Mouse (Mus musculus): ENCODE data around the gene Lamtor5. TPM values are rescaled to one million over a fixed set of nuclear protein-coding genes. Genes with fewer than 3 reads are reported as not detected.

The Lamtor5 gene
- total and polyA plus RNA-seq, 2 experiments, result 48.9 to 52.1 TPM

DNA sequence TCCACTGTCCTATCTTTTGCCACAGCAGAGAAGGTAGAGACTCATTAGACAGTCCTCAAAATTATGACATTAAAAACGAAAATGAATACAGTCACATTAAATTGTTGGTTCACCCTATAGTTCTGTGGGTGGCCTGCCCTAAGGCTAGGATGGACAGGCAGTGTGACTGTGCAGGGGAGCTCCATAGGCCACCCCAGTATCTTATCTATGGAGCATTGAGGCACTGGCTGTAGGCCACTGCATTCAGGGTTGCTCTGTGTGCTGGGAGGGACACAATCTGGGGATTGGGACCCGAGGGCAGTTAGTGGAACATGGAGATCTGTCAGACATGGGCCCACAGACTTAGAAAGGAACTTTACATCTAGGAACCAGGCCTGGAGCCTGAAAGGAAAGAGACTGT lies 44.7 kb upstream of the Lamtor5 start:
- no peak overlapping the region for H3K27ac ChIP-seq (replicated peaks; ENCODE audit: insufficient read depth, low read depth, low read length)
- H3K36me3 ChIP-seq (ENCODE audit: control insufficient read depth, insufficient read depth, low read length), result no peaks in the 10 kb centered on the region
- H3K4me3 ChIP-seq (ENCODE audit: insufficient read depth, low read depth, low read length), result no peak overlapping the region
- H3K79me2 ChIP-seq (ENCODE audit: control insufficient read depth, insufficient read depth, low read length), result no peaks in the 10 kb centered on the region
- 31% methylated on average over 2 of the region's 2 CpGs for WGBS
- H3K4me1 ChIP-seq (ENCODE audit: control insufficient read depth, insufficient read depth, low read length), result peaks cover 39% of the 10 kb centered on the region
- H3K27me3 ChIP-seq (ENCODE audit: control insufficient read depth, insufficient read depth, low read length), result no peaks in the 10 kb centered on the region
- no peak for DNase-seq (ENCODE audit: extremely low read depth, low read depth, low spot score)
- no peak overlapping the region for H3K9ac ChIP-seq (ENCODE audit: low read depth, low read length)
- TF ChIP-seq CTCF (IDR thresholded peaks at IDR 0.05; ENCODE audit: low read depth, low read length) (no peak), POLR2A (IDR thresholded peaks at IDR 0.05; ENCODE audit: extremely low read depth, insufficient read depth, low read length) (no peak)

DNA sequence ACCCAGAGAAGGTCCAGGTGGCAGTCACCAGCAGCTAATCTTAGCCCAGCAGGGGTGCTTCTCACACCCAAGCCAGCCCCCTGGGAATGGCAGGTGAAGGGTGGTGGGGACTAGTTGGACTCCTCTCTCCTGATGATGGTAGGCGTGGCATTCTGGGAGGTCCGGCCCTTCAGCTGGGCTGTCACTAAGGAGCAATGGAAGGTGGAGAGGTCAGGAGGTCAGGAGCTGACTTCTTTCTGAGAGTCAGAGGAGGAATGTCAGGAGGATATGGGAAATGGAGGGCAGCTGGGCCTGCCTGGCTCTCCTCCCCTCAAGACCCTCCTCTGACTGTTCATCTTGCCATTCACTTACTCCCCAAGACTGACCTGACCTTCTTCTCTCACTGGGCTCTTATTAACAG lies 40.6 kb upstream of the Lamtor5 start:
- WGBS, result 47% methylated on average over 2 of the region's 2 CpGs
- H3K79me2 ChIP-seq (ENCODE audit: control insufficient read depth, insufficient read depth, low read length), result no peaks in the 10 kb centered on the region
- TF ChIP-seq CTCF (IDR thresholded peaks at IDR 0.05; ENCODE audit: low read depth, low read length) (no peak), POLR2A (IDR thresholded peaks at IDR 0.05; ENCODE audit: extremely low read depth, insufficient read depth, low read length) (no peak)
- H3K27ac ChIP-seq (replicated peaks; ENCODE audit: insufficient read depth, low read depth, low read length), result peak overlapping the region; percentile 26; the same call in 1 of the 2 replicates
- no peaks in the 10 kb centered on the region for H3K27me3 ChIP-seq (ENCODE audit: control insufficient read depth, insufficient read depth, low read length)
- H3K36me3 ChIP-seq (ENCODE audit: control insufficient read depth, insufficient read depth, low read length), result no peaks in the 10 kb centered on the region
- no peak overlapping the region for H3K4me3 ChIP-seq (ENCODE audit: insufficient read depth, low read depth, low read length)
- H3K4me1 ChIP-seq (ENCODE audit: control insufficient read depth, insufficient read depth, low read length), result peaks cover 24% of the 10 kb centered on the region
- H3K9ac ChIP-seq (ENCODE audit: low read depth, low read length), result no peak overlapping the region
- no peak for DNase-seq (ENCODE audit: extremely low read depth, low read depth, low spot score)

DNA sequence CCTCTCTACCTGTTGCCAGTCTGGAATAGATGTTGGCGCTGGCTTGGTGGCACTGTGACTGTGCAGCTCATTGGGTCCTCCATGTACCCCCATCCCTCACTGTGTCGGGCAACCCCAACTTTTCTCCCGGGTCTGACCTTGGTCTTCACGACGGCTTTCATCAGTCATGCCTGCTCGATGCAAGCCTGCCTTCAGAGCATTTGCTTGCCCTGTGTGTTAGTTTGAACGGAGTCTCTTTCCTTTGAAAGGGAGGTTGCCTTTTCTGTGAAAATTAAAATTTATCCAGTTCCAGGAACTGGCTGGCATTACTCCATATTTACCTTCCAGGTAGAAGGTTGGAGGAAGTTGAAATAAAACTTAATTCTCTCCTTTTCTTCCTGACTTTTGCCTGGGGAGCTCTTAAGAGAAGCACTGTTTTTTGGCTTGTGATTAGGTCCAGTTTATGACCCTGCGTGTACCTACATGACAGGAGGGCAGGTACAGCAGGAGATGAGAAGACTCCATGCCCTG lies 40.1 kb upstream of the Lamtor5 start:
- H3K9ac ChIP-seq (ENCODE audit: low read depth, low read length), result no peak overlapping the region
- TF ChIP-seq POLR2A (IDR thresholded peaks at IDR 0.05; ENCODE audit: extremely low read depth, insufficient read depth, low read length) (no peak), CTCF (IDR thresholded peaks at IDR 0.05; ENCODE audit: low read depth, low read length) (no peak)
- H3K79me2 ChIP-seq (ENCODE audit: control insufficient read depth, insufficient read depth, low read length), result no peaks in the 10 kb centered on the region
- no peak overlapping the region for H3K4me3 ChIP-seq (ENCODE audit: insufficient read depth, low read depth, low read length)
- DNase-seq (ENCODE audit: extremely low read depth, low read depth, low spot score), result peak; percentile 56
- peaks cover 24% of the 10 kb centered on the region for H3K4me1 ChIP-seq (ENCODE audit: control insufficient read depth, insufficient read depth, low read length)
- H3K36me3 ChIP-seq (ENCODE audit: control insufficient read depth, insufficient read depth, low read length), result no peaks in the 10 kb centered on the region
- 30% methylated on average over 8 of the region's 8 CpGs for WGBS
- H3K27me3 ChIP-seq (ENCODE audit: control insufficient read depth, insufficient read depth, low read length), result no peaks in the 10 kb centered on the region
- H3K27ac ChIP-seq (replicated peaks; ENCODE audit: insufficient read depth, low read depth, low read length), result peak overlapping the region; percentile 26; the same call in 1 of the 2 replicates

DNA sequence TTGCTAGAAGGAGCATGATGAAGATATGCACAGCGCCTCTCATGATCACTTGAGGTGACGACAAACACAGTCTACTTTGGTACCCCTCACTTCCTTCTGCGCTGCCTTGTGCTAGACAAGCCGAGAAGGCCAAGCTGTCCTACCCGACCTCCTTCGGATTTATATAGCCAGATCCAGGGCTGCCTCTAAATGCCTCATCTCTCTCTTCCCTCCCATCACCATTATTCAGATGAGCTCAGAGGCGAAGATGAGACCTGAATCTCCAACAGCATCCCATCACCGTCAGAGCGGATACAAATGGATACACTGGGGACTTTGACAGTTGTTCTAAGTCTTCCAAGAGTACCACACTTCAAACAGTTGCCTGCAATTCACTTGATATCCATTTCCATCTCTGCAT lies 39.1 kb upstream of the Lamtor5 start, which contains the start of gene Prok1:
Gene Prok1 (minus strand): TSS at position 101 of the 400 bp plus-strand sequence.
- H3K79me2 ChIP-seq (ENCODE audit: control insufficient read depth, insufficient read depth, low read length), result no peaks in the 10 kb centered on the region
- no peaks in the 10 kb centered on the region for H3K27me3 ChIP-seq (ENCODE audit: control insufficient read depth, insufficient read depth, low read length)
- peak within 1 kb of the TSS; percentile 4; the same call in 1 of the 2 replicates for H3K27ac ChIP-seq (replicated peaks; ENCODE audit: insufficient read depth, low read depth, low read length)
- DNase-seq (ENCODE audit: extremely low read depth, low read depth, low spot score), result no peak
- H3K36me3 ChIP-seq (ENCODE audit: control insufficient read depth, insufficient read depth, low read length), result no peaks in the 10 kb centered on the region
- H3K4me3 ChIP-seq (ENCODE audit: insufficient read depth, low read depth, low read length), result no peak within 1 kb of the TSS
- no peak within 1 kb of the TSS for H3K9ac ChIP-seq (ENCODE audit: low read depth, low read length)
- TF ChIP-seq CTCF (IDR thresholded peaks at IDR 0.05; ENCODE audit: low read depth, low read length), result no peak
- TF ChIP-seq POLR2A (IDR thresholded peaks at IDR 0.05; ENCODE audit: extremely low read depth, insufficient read depth, low read length), result no peak
- peaks cover 18% of the 10 kb centered on the region for H3K4me1 ChIP-seq (ENCODE audit: control insufficient read depth, insufficient read depth, low read length)
- WGBS, result 94% methylated on average over 9 of the region's 9 CpGs

DNA sequence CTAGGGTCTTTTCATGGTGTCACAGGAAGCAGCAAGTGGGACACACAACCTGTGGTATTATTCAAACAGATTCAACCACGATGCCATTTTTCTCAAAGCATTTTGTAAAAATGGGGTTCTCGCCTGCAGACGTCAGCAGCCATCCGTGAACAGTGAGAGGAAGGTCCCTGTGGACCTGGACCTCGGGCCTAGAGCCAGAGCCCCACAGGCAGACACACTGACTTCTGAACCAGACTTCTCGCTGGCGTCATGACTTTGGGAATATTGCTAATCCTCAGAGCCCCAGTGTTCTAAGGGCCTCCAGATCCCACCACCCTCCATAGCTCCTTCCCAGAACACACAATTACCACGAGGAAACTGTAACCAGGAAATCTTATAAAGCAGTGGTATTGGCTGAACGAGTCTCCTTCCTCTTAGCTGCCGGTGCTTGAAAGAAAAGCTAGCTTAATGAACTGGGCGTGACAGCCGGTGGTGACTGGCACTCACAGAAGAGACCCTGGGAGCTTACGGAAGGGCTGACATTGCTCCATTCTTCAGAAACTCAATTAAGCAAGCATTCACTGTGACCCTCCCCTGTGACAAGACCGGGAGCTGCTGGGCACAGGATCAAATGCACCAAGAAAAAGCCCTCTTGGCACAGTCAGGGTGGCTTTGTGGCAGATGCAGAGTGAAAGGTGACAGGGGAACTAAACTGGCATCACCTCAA lies 37.1 kb upstream of the Lamtor5 start:
- WGBS, result 72% methylated on average over 14 of the region's 14 CpGs
- Histone ChIP-seq H3K9ac (ENCODE audit: low read depth, low read length) (no peak overlapping the region), H3K27ac (replicated peaks; ENCODE audit: insufficient read depth, low read depth, low read length) (no peak overlapping the region), H3K4me3 (ENCODE audit: insufficient read depth, low read depth, low read length) (no peak overlapping the region), H3K27me3 (ENCODE audit: control insufficient read depth, insufficient read depth, low read length) (no peaks in the 10 kb centered on the region), H3K36me3 (ENCODE audit: control insufficient read depth, insufficient read depth, low read length) (no peaks in the 10 kb centered on the region), H3K4me1 (ENCODE audit: control insufficient read depth, insufficient read depth, low read length) (peaks cover 13% of the 10 kb centered on the region), H3K79me2 (ENCODE audit: control insufficient read depth, insufficient read depth, low read length) (no peaks in the 10 kb centered on the region)
- TF ChIP-seq CTCF (IDR thresholded peaks at IDR 0.05; ENCODE audit: low read depth, low read length) (no peak), POLR2A (IDR thresholded peaks at IDR 0.05; ENCODE audit: extremely low read depth, insufficient read depth, low read length) (no peak)
- DNase-seq (ENCODE audit: extremely low read depth, low read depth, low spot score), result no peak

DNA sequence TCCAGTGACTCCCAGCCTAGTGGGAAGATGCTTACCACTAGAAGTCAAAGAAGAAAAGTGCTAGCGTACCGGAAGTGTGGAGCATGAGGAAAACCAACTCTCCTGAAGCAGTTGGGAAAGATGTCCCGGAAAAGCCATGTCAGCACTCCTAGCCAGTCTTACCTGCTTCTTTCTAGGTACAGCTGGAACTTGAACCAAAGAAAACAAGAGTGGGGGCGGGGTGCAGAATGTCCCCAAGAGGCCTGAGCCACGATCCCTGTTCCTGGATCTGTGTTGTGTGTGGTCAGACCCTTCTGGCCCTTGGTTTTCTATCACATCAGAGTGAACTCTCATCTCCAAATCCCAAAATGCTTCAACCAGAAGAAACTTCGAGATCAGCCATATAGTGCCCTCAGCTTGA lies 31.8 kb upstream of the Lamtor5 start:
- Histone ChIP-seq H3K79me2 (ENCODE audit: control insufficient read depth, insufficient read depth, low read length) (no peaks in the 10 kb centered on the region), H3K4me3 (ENCODE audit: insufficient read depth, low read depth, low read length) (no peak overlapping the region), H3K27ac (replicated peaks; ENCODE audit: insufficient read depth, low read depth, low read length) (no peak overlapping the region), H3K36me3 (ENCODE audit: control insufficient read depth, insufficient read depth, low read length) (no peaks in the 10 kb centered on the region), H3K27me3 (ENCODE audit: control insufficient read depth, insufficient read depth, low read length) (no peaks in the 10 kb centered on the region), H3K4me1 (ENCODE audit: control insufficient read depth, insufficient read depth, low read length) (no peaks in the 10 kb centered on the region), H3K9ac (ENCODE audit: low read depth, low read length) (no peak overlapping the region)
- DNase-seq (ENCODE audit: extremely low read depth, low read depth, low spot score), result no peak
- 80% methylated on average over 6 of the region's 6 CpGs for WGBS
- TF ChIP-seq POLR2A (IDR thresholded peaks at IDR 0.05; ENCODE audit: extremely low read depth, insufficient read depth, low read length), result no peak
- TF ChIP-seq CTCF (IDR thresholded peaks at IDR 0.05; ENCODE audit: low read depth, low read length), result no peak

Data from liver, adult 2 months (tissue).